Mouse (Mus musculus): ENCODE results near the gene Nr2f2.

Gene Nr2f2

DNA sequence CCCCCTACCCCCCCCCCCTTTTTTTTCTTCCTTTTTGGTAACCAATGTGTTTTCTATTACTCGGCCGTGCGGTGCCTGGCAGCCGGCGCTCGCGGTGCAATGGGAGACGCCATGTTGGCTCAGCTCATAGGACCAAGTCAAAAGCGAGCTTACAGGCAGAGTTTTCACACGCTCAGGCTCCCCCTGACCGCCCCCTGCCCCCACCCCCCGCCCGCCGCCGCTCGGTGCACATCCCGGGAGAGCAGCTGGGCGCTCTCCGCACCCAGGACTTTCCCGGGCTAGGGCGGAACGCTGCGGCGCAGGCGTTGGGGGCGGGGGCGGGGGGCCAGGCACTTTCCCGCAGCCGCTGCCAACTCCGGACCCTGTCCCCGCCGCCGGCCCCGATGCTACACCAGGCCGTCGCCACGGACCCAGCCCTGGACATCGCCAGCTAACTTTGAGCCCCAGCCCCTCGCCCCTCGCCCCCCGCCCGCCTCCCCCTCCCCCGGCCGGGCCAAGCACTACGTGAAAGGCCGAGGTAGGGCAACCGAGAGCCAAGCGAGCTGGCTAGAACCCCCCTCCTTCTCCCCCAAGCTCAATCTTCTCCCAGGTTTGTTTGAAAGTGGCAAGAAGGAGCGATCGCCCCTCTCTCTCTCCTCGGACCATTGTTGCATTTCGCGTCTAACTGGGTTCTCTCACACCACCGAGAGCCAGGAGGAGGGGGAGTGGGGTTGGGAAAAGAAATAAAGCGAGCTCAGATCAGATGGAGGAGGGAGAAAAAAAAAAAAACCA is 15.6 kb downstream of the Nr2f2 start:
- no peak for DNase-seq (ENCODE audit: low spot score)

DNA sequence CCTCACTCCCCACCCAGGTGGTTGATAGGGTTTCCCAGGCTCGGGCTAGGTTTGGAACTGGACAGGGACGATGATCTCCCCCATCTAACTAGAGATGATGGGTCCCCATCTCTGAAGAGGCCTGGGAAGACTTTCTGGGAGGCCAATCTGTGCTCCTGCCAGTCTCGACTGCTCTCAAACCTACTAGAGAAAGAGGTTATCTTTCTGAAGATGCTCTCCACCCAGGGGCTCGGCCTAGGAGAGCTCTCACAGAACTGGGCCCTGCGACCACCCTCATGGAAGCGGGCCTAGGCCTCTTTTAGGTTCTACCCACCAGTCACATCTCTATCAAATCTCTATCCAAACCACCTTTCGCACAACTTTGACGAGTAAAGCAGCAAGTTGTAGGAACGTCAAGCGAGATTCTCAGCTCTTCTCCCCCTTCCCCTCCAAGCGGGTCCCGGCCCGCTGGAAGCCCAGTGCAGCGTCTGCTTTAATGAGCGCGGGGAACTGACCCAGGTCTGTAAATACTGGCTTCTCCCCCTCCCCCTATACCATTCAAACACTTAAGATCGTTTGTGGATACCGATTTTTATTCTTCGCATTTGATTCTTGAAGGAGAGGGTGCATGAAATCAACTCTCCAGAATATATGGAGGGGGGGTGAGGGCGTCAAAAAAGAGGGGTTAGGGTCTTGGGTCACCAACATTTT is 16.4 kb downstream of the Nr2f2 start:
- DNase-seq (ENCODE audit: low spot score), result no peak

DNA sequence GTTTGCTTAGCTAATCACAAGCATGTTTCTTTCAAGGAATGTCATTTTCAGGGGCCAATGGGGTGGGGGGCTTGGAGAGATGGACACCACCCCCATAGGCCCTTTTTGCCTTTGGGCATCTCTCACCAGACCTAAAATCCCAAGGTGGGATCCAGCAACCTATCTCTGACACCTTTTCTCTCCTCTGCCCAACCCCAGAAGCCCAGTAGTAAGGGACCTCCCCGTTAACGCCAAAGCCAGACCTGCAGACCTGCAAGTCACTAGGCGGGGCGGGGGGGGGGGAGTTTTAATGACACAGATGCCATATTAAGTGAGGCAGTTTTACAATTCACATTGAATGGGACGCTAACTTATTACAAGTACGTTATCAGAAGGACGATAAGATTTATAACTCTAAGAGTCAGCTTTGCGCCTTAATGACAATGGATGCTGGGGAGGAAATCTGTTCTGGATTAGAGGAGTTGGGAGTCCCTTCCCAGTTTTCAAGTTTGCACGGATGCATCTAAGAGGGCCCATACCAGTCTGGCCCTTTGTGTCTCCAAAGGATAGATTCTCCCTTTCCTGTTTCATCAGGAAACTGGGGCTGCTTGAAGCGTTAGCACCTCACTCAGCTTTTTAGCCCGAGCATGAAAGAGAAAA is 17.4 kb downstream of the Nr2f2 start:
- no peak for DNase-seq (ENCODE audit: low spot score)

DNA sequence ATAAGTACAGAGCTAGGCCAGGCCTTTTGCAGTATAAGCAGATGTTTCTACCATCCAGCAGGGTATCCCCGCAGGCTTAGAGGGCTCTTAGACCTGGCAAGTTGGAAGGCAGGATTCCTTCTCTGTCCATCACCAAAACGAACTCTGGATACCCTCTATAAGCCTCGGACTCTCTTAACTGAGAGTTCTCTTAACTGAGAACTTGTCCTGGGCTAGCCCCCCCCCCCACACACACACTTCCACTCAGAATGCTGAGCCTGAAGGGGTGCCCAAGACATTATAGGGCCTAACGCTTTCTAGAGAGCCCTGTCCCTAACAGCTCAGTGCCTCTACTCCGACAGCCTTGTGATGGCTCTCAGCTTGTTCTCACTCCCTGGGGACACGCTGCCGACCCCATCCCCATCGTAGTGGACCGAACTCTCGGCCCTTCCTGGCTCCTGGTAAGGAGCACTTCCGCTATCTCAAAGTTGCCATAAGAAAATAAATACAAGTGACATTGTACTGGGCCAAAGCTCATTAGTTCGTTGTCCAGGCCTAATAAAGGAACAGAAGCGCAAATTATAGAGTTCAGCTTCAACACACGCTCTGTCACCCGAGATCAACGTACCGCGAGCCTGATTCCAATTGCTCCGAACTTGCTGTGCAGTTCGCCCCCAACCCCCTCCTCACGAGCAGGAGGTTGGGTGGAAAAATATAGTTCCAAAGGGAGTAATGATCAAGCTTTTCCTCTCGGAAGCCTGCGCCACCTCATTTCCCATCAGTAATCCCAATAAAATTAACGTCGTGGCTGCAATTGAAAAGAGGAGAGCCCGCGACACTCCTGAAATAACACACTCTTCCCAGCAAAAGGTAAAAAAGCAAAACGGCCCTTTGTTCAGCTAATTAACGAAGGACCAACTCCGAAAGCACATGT is 18.2 kb downstream of the Nr2f2 start:
- DNase-seq (ENCODE audit: low spot score), result no peak

DNA sequence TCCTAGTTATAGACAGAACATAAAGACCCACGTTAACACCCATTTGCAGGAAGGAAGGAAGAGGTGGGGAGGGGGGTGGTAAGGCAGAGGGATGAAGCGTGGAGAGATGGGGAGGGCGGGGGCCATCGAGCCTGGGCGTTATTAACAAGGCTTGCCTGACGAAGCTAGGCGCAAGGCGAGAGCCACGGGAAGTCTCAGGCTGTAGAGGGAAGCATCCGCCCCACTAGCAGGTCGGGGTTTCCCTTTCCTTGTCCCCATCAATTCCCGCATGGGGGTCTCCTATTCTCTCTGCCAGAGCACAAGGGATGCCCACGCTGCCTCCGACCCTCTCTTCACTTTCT is 18.9 kb downstream of the Nr2f2 start:
- no peak for DNase-seq (ENCODE audit: low spot score)

DNA sequence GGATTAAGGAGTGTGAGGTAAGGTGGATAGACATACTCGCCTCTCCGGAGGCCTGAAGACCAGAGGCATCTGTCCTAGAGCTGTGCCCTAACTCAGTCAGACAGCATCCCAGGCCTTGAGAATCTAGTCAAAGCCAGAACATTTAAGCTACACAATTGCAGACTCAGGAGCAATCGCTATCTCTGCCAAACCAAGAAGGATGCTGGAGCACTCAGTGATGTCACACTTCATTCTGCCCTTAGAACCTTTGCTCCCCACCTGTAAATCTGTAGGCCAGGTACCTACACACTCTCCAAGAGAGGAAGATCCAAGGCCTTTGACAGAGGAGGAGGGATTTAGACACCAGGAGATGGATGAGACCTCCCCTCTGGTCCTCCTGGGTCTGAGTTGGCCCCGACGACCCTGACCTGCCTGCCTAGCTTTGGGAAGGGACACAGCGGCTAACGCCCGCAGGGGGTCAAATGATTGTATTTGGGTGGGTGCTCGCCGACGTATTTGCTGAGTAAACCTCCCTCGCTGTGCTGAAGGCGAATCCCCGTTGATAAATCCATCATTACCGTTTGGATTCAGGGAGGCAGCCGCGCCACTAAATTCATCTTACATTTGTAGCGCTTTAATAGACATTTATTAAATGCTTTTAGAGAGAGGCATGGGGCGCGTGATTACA is 19.5 kb downstream of the Nr2f2 start:
- no peak for DNase-seq (ENCODE audit: low spot score)

DNA sequence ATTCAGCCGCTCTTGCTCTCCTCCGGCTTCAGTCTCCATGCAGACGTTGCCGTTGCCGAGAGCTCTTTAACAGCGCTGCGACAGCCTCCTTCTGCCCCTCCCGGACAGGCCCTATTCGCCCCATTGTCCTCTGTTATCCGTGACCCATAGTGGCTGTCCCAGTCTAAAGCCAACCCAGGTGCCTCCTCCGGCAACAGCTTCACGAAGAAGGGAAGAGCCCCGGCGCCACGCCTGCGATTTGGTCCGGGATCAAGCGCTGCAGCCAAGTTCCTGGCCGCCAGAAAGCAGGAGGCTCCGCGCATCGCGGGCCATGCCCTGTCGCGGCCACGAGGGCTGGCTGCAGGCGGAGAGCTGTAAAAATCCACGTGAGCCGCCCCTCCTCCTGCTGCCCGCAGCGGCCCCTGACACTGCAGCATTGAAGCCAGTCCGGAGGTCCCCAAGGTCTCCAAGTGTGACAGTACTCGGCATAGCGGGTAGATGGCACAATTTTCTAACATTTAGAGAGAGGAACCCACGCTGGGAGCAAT is 20.5 kb downstream of the Nr2f2 start:
- no peak for DNase-seq (ENCODE audit: low spot score)

DNA sequence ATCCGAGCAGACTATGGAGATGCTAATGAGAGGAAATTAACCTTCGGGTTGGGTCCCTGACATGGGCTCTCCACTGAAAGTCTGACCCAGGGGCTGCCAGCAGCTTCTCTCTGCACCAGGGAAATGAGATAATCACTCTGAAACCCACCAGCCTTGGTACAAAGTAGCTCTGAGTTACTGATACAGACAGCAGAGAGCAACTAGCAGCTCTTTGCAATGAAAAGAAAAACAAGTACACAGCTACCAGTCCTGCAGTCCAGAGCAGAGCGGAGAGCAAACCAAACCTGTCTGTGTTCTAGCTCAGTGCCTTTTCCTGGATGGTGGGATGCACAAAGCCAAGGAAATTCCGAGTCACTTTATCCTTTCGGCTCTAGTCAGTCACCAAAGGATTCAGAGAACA is 23.1 kb downstream of the Nr2f2 start:
- DNase-seq (ENCODE audit: low spot score), result no peak

DNA sequence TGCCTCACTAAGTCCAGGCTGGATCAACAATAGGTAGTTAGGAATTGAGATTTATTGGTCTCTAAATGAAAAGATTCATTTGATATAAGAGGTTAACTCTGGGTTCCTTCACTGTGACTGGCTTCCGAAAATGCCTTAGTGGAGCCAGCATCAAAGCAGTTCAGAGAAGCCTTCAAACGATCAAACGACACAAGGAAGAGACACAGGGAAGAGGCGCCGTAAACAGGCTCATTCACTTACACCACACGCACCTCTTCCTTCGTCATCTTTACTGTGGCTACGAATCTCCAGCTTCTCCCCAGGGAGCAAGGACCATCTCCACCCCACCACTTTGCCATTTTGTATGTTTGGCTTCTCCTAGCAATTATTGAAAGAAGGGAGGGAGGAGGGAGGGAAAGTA is 23.8 kb downstream of the Nr2f2 start:
- DNase-seq (ENCODE audit: low spot score), result no peak

DNA sequence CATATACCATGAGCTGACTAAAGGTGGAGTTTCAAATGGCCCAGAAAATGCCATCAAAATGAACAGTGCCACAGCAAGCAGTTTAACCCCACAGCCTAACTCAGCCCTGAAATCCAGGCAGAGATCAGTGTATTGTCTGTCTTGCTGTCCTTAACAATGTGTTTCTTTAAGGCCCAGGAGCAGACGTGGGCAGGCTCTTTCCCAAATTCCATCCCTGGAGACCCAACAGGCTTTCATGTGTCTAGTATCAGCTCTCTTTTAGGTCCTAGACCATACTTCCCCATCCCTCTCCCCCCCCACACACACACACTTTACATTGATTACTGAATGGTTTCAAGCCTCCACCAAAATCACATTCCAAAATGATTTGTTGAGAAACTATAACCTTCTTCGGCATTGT is 24.5 kb downstream of the Nr2f2 start:
- no peak for DNase-seq (ENCODE audit: low spot score)

DNA sequence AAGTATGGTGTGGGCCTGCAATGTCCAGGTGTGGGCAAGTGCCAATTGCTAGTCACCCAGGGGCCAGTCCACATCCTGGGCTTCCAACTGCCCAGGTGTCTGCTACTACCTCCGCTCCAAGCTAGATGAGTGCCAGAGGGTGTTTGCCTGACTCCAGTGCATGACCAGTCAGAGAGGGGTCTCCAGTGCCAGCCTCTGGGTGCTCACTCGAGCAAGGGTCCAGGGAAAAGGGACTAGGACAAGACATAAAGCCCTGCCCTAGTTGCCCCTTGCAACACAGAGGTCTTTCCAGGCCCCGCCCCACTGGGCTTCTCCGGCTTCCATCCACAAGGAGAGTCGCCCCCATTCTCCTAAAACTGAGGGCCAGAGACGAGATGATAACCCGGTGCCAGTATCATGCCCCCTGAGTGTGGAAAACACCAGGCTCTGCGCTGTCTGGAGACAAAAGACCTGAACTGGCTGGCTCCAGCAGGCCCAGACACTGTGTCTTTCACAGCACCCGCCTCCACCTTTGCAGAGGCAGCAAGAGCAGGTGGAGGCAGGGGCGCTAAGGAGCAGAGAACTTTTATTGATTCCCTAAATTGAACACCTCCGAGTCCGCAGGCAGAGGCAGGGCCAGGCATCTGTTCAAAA is 26.4 kb downstream of the Nr2f2 start:
- no peak for DNase-seq (ENCODE audit: low spot score)

DNA sequence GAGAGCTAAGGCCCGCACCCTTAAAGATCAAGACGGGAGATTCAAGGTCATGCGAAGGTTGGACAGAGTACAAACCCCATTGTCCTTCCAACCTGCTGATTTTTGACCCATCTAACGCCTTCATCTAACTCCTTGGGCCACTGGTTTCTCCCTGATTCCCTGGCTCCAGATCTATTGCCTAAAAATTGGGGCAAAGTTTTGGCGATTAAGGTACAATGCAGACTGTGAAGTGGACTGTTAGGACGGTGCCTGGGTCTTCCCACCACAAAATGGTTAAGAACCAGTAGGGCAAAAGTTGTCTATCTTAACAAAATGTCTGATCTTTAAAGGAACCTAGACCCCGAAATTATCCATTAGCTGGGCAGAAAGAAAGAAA is 28.3 kb downstream of the Nr2f2 start:
- no peak for DNase-seq (ENCODE audit: low spot score)

DNA sequence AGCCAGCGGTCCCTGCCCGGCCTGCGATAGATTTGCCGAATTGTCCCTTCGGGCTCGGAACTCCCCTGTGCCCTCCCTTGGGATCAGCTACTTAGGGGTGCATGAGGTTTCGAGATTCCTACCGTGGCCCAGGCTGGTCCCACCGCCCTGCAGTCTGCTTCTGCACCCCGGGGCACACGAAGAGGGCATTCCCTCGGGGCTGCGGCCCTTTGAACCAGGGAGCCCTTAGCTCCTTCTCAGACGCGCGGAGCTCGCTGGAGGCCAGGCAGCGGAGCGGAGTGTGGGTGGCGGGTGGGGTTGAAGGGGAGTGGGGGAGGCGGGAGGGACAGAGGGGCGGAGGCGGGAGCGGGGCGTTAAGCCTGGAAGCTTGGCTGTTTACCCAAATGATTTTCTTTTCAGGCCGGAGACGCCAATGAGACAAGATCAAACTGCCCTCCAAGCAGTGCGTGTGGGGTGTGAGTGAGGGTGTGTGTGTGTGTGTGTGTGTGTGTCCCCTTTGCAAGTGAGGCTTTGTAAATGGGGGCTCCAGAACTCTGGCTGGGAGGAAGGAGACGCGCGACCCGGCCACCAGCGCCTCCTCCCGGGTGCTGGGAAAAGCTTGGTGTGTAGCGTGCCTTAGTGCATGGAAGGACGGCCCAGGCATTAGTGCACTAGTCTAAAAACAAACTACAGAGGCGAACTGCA is 28.8 kb downstream of the Nr2f2 start:
- no peak for DNase-seq (ENCODE audit: low spot score)

DNA sequence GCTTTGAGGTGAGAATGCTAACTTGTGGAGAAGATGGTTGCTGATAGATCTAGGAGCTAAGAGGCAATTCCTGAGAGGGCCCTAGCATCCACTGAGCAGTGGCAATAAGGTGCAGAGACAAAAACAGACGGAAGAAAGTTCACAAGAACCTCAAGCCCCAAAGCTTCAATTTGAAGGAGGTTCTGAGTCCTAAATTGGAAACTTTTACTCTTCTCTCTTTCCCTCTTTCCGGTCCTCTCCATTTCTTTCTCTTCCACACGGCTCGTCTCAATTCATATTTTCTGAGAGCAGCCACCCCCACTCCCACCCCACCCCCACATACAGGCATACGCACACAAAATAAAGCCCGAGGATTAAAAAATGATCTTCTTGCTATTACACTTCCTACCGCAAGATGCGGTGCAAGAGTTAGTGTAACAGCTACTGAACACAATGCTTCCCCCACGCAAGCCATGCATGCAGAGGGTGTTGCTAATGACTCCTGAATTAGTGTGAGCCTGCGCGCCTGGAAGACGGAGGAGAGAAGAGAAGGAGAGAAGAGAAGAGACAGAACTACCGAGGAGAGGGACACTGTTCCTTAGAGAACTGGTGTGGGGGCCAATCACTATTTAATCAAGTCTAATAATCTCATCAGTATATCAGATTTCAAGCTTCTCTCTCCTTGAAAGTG is 29.8 kb downstream of the Nr2f2 start:
- DNase-seq (ENCODE audit: low spot score), result no peak

DNA sequence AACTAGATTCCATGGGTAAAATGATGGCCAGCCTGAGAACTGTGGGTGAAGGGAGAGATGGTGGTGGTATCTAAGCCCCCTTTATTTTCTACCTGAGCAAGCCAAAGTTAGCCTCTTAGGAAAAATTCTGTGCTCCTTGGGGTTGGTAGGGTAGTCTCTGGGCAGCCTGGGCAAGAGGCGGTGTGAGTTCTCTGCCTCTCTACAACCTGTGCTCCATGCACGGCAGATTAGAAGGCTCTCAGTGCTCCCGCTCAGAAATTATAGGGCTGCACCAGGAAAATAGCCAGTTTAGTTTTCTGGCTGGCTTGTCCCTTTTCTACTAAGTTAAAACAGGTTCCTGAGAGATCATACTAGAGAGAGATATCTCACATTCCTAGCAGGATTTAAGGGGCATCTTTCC is 30.4 kb downstream of the Nr2f2 start:
- no peak for DNase-seq (ENCODE audit: low spot score)

DNA sequence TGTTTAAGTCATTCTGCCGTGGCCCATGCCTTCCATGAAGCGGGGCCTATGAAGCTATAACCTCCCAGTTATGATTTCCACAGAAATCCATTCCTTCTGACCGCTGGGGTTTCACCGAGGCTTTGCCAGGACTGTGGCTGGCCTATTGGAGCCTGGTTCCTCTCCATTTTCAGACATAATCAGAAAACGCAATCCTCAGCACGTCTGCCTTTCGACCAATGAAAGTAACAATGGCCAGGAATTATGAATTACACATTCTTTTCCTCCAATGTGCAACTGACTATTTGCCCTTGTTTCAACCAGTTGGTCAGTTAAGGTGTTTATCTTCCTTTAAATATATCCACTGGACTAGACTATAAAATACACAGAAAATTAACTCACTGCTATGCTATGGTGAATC is 31.1 kb downstream of the Nr2f2 start:
- no peak for DNase-seq (ENCODE audit: low spot score)

DNA sequence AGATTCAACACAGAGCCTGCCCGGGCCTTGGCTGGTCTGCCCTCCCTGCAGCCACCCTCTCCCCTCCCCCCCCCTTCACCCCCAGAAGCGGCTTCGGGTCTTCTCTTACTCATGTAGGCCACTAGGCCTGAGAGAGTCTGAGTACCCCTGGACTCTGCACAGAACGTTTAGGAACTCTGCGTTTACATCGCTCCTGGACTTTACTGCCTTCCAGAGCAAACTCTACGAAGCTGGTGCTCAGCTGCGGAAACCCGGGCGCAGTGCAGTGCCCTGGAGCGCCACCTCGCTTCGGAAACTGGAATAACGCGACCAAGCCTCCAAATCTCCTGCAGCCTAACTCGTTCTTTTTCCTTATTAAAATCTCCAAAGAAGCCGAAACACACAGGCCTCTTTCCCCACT is 31.7 kb downstream of the Nr2f2 start:
- no peak for DNase-seq (ENCODE audit: low spot score)

DNA sequence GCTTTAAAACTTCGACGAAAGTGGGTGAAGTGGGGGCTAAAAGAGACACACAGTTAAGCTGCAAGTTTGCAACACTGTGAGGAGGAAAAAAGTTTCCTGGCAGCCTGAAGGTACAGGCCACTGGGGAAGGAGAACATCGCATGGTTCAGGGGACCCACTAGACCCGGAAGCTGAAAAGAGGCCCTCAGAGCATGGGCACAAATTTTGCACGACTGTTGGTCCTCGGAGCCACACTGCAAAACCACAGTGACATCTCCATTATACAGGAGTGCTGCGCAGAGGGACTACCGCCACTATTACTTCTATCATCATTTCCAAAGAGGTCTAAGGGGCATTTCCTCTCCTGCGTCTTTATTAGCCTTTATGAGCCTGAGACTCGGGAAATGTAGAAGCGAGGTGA is 32.7 kb downstream of the Nr2f2 start:
- no peak for DNase-seq (ENCODE audit: low spot score)

DNA sequence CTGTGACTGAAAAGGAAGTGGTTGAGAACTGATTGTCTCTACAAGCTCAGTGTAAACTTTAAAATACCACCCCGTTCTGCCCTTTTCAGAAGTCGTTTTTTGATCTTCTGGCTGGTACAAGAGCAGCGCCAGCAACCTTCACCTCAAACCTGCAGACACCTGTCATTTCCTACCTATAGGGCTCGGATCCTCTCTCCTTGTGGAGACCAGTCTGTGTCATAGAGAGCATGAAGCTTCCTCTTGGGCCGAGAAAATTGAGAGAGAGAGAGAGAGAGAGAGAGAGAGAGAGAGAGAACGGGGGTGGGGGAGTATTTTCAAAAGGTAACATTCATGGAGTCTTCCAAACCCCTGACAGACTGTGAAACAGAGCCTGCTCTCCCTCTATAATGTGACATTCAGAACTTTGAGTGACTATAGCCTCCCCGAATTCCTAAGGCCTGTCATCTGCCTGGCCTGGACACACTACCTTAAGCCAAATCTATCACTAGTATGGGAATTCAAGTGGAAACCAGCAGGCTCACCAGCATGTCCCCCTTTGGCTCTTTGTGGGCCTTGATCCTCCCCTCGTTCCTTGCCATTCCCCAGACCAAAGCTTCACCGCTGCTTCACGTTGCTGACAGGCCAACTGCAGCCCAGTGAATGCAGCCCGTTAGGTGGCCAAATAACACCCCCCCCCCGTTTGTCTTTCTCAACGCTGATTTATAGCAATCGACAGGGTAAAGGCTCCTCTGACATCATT is 33.4 kb downstream of the Nr2f2 start:
- no peak for DNase-seq (ENCODE audit: low spot score)
